Mouse (Mus musculus) embryonic facial prominence, embryonic 12.5 days (tissue): Measurements from ENCODE around the gene Map4k2. TPM values are rescaled to one million over a fixed set of nuclear protein-coding genes. Genes with fewer than 3 reads are reported as not detected.

ENCODE experiments used
- ATAC-seq: fragments of 200-750 bp; cut with Nextera tagmentation; 2 replicates; pipeline ENCODE4 v1.8.0; 2017; ENCODE audit not compliant: insufficient number of reproducible peaks, insufficient read depth, low FRiP score, low TSS enrichment
- H3K27ac ChIP-seq: fragments of 300-500 bp; sonication (generic); 2 replicates; pipeline ENCODE4 v1.5.1; 2016; ENCODE audit warnings: mild to moderate bottlenecking
- H3K27me3 ChIP-seq: fragments of 300-500 bp; sonication (generic); 2 replicates; pipeline ENCODE4 v1.6.1; 2016; ENCODE audit warnings: mild to moderate bottlenecking, moderate library complexity
- H3K36me3 ChIP-seq: fragments of 300-500 bp; sonication (generic); 2 replicates; pipeline ENCODE4 v1.6.1; 2016; ENCODE audit warnings: mild to moderate bottlenecking
- H3K4me1 ChIP-seq: fragments of 300-500 bp; sonication (generic); 2 replicates; pipeline ENCODE4 v1.6.1; 2016
- H3K4me2 ChIP-seq: fragments of 300-500 bp; sonication (generic); replicated peaks from 2 replicates; pipeline ENCODE4 v1.6.1; 2016; ENCODE audit warnings: mild to moderate bottlenecking, moderate library complexity
- H3K4me3 ChIP-seq: fragments of 300-500 bp; sonication (generic); 2 replicates; pipeline ENCODE4 v1.5.1; 2016; ENCODE audit warnings: mild to moderate bottlenecking
- H3K9ac ChIP-seq: fragments of 300-500 bp; sonication (generic); 2 replicates; pipeline ENCODE4 v1.6.1; 2016; ENCODE audit warnings: mild to moderate bottlenecking, moderate library complexity
- H3K9me3 ChIP-seq: fragments of 300-500 bp; sonication (generic); 2 replicates; pipeline ENCODE4 v1.6.1; 2016; ENCODE audit warnings: mild to moderate bottlenecking, moderate library complexity
- WGBS: fragments of 180-500 bp; shearing (Covaris S2); methylation state at CpG from one replicate; pipeline ENCODE4 v1.1.7; 2016; 5-methylcytosine and 5-hydroxymethylcytosine counted together
- polyA plus RNA-seq: library from polyadenylated mRNA; unstranded; fragments of >200 nt; fragmentation: Nextera tagmentation; extraction: Ambion mirVana; gene quantifications from 2 replicates; pipeline ENCODE4 v1.2.1, GENCODE M21; 2016

The Map4k2 gene
- 15.6 and 16.8 TPM in 2 replicates for polyA plus RNA-seq

DNA sequence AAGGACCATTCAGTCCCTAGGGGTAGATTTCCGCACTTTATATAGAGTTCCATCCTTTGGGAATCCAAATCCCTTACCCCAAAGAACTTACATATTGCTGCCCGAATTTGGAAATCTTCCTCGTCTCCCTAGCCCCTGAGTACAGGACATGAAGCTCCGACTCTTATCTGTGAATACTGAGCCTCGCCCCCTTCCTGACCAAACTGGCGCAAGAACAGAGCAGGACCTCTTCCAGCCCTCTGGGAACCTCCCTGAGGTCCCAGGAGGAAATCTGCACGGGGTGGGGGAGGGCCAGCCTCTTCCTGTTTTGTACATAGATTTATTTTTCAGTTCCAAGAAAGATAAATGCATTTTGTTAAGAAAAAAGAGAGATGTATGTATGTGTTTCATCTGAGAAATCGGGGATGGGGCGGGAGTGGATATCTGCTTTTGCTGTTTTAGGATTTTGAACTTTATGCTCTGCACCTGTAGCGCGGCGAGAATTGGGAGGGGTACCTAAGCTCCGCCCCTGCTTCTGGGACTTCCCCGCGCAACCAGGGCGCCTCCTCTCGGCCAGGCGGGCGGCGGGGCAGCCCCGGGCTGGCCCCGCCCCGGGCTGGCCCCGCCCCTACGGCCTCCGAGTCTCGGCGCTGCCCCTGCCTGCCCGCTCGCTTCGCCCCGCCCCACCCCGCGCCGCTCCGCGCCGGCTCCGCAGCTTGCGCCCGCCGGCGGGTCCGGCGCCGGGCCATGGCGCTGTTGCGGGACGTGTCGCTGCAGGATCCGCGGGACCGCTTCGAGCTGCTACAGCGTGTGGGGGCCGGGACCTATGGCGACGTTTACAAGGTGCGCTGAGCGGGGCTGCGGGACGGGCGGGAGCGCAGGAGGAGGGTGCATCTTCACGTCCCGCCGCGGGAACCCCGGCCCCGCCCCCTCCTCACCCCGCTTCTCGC lies at the start of gene Map4k2:
Gene Map4k2, plus strand, starts transcription at position 612 of the 929 bp plus-strand sequence.
- 7% methylated on average over 71 of the region's 72 CpGs for WGBS
- Histone ChIP-seq H3K36me3 (peaks cover 55% of the 10 kb centered on the region), H3K27me3 (no peaks in the 10 kb centered on the region), H3K9me3 (no peaks in the 10 kb centered on the region), H3K4me2 (peak within 1 kb of the TSS; percentile 95), H3K4me1 (peaks cover 20% of the 10 kb centered on the region), H3K4me3 (peak within 1 kb of the TSS; percentile 65), H3K27ac (peak within 1 kb of the TSS; percentile 67), H3K9ac (peak within 1 kb of the TSS; percentile 78)
- ATAC-seq = peak; percentile 52; the same call in 1 of the 2 replicates

DNA sequence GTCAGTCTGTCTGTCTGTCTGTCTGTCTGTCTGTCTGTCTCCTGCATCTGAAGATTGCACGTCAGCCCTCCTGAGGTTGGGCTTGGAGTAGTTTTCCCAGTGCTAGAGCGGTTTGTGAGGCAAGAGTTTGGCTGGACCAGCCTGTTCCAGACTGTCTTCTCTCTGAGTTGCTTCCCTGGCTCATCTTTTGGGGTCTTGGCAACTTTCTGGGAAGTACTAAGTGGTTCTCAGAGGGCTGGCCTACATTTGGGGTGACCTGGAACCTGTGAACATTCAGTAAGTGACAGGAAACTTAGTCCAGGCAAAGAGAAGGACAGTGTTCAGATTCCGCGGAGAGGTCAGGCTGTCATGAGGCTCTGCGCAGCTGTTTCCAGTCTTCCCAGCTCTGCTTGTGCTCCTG lies 48.7 kb upstream of the Map4k2 start:
- peaks cover 57% of the 10 kb centered on the region for H3K36me3 ChIP-seq
- no peak overlapping the region for H3K27ac ChIP-seq
- H3K4me2 ChIP-seq = no peak overlapping the region
- peaks cover 9% of the 10 kb centered on the region; the same call in 1 of the 2 replicates for H3K4me1 ChIP-seq
- H3K4me3 ChIP-seq = no peak overlapping the region
- H3K9me3 ChIP-seq = no peaks in the 10 kb centered on the region
- ATAC-seq = no peak
- WGBS = 86% methylated on average over 5 of the region's 5 CpGs
- no peaks in the 10 kb centered on the region for H3K27me3 ChIP-seq
- no peak overlapping the region for H3K9ac ChIP-seq

DNA sequence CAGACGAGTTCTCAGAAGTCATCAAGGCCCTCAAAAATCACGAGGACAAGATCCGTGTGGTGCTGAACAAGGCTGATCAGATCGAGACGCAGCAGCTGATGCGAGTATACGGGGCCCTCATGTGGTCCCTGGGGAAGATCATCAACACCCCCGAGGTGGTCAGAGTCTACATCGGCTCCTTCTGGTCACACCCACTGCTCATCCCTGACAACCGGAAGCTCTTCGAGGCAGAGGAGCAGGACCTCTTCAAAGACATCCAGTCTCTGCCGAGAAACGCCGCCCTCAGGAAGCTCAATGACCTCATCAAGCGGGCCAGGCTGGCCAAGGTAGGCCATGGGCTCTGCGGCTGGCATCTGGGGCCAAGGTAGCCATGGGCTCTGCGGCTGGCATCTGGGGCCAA lies 46.6 kb upstream of the Map4k2 start:
- Histone ChIP-seq H3K4me3 (no peak overlapping the region), H3K9me3 (no peaks in the 10 kb centered on the region), H3K36me3 (peaks cover 71% of the 10 kb centered on the region), H3K9ac (no peak overlapping the region), H3K4me2 (no peak overlapping the region), H3K4me1 (no peaks in the 10 kb centered on the region), H3K27ac (no peak overlapping the region), H3K27me3 (no peaks in the 10 kb centered on the region)
- WGBS = 94% methylated on average over 17 of the region's 17 CpGs
- ATAC-seq = no peak

DNA sequence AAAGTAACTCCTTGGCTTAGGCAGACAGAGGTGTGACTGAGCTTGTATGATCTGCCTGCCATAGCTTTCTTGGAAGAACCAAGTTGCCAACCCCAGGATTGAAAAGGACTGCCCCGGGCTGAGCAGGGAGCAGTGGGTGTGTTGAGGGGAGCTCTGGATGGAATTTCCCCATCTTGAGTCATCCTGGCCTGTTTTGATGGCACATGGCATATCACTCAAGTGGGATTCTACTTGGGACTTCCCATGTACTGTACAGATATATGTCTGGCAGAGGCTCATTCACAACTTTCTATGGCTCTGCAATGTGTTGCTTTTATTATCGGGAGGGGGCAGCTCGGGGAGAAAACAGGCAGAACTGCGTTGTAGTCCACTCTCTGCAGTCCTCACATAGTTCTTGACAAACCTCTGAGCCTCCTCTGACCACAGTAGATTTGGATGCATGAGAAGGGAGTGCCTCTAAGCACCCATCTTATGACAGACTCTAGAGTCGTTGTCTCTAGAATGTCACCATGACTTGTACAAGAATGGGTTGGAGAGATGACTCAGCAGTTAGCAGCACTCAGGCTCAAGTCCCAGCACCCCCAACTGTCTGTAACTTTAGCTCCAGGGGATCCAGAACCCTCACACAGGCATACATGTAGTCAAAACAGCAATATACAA lies 44.3 kb upstream of the Map4k2 start:
- WGBS = 90% methylated on average over 5 of the region's 5 CpGs
- H3K9ac ChIP-seq = no peak overlapping the region
- H3K36me3 ChIP-seq = peaks cover 72% of the 10 kb centered on the region
- no peaks in the 10 kb centered on the region for H3K27me3 ChIP-seq
- no peak overlapping the region for H3K27ac ChIP-seq
- H3K4me1 ChIP-seq = no peaks in the 10 kb centered on the region
- H3K4me2 ChIP-seq = no peak overlapping the region
- no peak overlapping the region for H3K4me3 ChIP-seq
- no peak for ATAC-seq
- no peaks in the 10 kb centered on the region for H3K9me3 ChIP-seq

DNA sequence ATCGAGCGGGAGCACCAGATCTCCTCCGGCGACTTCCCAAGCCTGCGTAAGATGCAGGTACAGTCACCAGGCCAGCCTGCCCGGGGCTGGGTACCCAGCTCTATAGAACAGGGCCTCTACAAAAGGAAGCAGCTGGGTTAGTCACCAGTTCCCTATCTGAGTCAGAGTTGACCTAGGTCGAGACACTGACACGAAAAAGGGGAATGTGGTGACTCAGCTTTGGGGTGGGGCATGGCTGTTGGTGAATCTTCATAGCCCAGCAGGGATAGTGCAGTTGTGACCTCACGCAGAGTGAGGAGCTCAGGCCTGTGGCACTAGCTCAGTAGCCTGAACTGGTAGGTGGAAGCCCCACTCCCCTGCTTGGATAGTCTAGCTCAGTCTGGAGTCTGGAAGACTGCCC lies 43.3 kb upstream of the Map4k2 start:
- H3K9me3 ChIP-seq = no peaks in the 10 kb centered on the region
- no peaks in the 10 kb centered on the region for H3K4me1 ChIP-seq
- WGBS = 92% methylated on average over 9 of the region's 9 CpGs
- ATAC-seq = no peak
- no peak overlapping the region for H3K27ac ChIP-seq
- H3K9ac ChIP-seq = no peak overlapping the region
- H3K4me3 ChIP-seq = no peak overlapping the region
- H3K4me2 ChIP-seq = no peak overlapping the region
- H3K36me3 ChIP-seq = peaks cover 72% of the 10 kb centered on the region
- H3K27me3 ChIP-seq = no peaks in the 10 kb centered on the region

DNA sequence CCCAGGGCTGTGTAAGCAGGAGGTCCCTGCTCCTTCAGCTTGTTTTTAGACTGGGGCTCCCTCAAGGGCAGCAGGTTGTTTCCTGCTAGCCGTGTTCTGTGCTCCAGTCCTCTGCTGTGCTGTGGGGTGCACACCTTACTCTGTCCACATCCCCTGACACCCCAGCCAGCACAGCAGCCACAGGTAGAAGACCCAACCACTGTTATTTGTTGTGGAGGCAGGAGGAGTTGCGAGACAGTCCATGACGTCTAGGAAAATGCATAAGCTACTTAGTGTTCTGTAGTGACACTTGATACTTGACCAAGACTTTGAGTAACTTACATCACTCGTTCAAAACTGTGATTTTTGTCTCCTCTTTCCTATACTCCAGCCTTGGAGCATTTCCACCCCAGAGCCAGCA lies 41.9 kb upstream of the Map4k2 start:
- Histone ChIP-seq H3K9me3 (no peaks in the 10 kb centered on the region), H3K27me3 (no peaks in the 10 kb centered on the region), H3K9ac (no peak overlapping the region), H3K4me3 (no peak overlapping the region), H3K27ac (no peak overlapping the region), H3K4me2 (no peak overlapping the region), H3K36me3 (peaks cover 63% of the 10 kb centered on the region), H3K4me1 (no peaks in the 10 kb centered on the region)
- 69% methylated on average over 4 of the region's 4 CpGs for WGBS
- ATAC-seq = no peak

DNA sequence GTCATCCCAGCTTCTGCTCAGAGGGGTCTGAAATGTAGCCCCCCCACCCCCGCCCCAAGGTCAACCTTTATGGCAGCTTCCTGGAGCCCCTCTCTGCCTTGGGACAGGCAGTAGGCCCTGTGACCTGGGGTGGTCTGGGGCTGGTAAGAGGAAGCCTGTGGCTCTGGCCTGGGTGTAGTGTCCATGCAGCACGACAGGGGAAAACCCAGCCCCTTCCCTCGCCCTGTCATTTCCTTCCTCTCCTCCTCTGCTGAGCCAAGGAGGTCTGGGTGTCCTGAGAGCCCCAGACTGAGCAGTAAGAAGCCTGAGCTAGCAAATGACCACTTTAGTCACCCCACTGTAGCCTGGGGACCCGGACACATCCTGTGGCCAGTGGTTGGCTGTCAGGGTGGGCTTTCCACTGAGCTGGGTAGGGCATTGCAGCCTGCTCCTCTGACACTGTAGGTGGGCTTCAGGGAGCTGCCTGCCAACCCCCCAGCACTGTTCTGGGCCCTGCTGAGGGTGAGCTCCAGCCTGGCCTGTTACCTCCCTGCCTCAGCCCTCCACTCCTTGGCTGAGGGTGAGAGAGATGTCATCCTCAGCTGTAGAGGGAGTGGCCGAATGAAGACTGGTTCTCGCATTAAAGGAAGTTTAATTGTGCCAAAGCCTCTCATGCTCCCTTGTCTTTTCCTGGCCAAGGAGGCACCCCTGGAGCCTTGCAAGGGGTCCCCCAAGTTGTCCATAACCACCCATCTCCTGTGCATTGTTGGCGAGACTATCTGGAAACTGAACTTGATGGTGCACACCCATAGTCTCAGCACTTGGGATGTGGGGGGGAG lies 41.3 kb upstream of the Map4k2 start:
- 0 out of 2 replicates have a peak overlapping the region, but pooled peaks have one; percentile 23 for H3K27ac ChIP-seq
- no peak for ATAC-seq
- H3K4me1 ChIP-seq = no peaks in the 10 kb centered on the region
- H3K4me2 ChIP-seq = no peak overlapping the region
- no peaks in the 10 kb centered on the region for H3K27me3 ChIP-seq
- no peak overlapping the region for H3K9ac ChIP-seq
- WGBS = 87% methylated on average over 7 of the region's 7 CpGs
- H3K4me3 ChIP-seq = no peak overlapping the region
- H3K9me3 ChIP-seq = no peaks in the 10 kb centered on the region
- peaks cover 57% of the 10 kb centered on the region for H3K36me3 ChIP-seq

DNA sequence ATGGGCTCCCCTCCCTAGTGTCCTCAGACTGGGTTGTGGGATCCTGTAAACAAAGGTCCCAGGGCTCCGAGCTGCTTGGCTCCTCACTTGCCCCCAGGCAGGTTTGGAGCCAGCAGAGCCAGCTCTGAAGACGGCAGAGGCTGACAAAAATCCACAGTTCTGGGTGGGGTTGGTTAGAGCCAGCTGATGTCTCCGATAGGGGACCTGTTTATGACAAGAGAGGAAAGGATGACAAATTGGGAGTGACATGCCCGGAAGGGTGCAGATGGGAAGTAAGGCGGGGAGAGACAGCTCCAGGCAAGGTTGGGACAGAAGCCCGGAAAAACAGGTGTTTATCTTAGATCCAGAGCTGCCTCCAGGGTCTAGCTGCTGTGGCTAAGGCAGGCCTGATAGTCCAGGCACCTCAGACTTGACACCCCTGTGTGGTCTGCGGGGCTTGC lies 40.5 kb upstream of the Map4k2 start:
- 62% methylated on average over 7 of the region's 7 CpGs for WGBS
- Histone ChIP-seq H3K9ac (no peak overlapping the region), H3K4me2 (no peak overlapping the region), H3K4me1 (no peaks in the 10 kb centered on the region), H3K27ac (no peak overlapping the region), H3K9me3 (no peaks in the 10 kb centered on the region), H3K4me3 (no peak overlapping the region), H3K36me3 (peaks cover 50% of the 10 kb centered on the region), H3K27me3 (no peaks in the 10 kb centered on the region)
- no peak for ATAC-seq

DNA sequence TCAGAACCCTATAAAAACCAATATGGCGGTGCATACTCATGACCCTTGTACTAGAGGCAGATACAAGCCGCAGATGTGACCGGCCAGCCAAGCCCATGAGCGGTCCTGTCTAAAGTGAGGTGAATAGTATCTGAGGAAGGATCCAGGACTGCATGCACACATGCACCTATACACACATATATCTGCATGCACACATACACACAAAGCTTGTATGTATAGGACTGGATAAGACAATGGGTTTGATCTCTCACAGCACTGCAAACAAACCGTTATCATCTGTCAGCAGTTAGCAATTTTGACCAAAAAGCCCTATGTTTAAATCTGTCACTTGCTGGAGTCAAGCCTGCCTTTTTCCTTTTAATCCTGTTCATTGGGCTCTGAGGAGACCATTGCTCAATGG lies 38.8 kb upstream of the Map4k2 start:
- WGBS = 93% methylated on average over 5 of the region's 5 CpGs
- H3K9ac ChIP-seq = no peak overlapping the region
- no peak for ATAC-seq
- H3K27ac ChIP-seq = no peak overlapping the region
- no peaks in the 10 kb centered on the region for H3K27me3 ChIP-seq
- peaks cover 10% of the 10 kb centered on the region for H3K4me1 ChIP-seq
- H3K9me3 ChIP-seq = no peaks in the 10 kb centered on the region
- H3K4me3 ChIP-seq = no peak overlapping the region
- H3K4me2 ChIP-seq = no peak overlapping the region
- H3K36me3 ChIP-seq = peaks cover 33% of the 10 kb centered on the region

DNA sequence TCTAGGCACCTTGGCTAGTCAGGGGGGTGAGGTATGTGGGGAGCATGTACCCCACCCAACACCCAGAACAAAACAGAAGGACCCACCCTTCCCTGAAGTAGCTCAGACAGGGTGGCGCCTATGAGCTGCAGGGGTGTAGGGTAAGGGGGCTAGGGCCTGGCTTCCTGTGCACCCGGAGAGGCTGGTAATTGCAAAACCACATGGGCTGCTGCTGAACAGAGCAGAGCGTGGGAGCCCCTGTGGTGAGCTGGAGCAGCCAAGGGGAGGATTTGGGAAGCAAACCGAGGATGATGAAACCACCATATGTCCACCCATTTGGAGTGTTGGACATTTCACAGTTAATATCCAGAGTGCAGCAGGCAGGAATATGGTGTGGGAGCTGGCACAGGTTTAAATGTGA lies 38.4 kb upstream of the Map4k2 start:
- Histone ChIP-seq H3K4me2 (no peak overlapping the region), H3K9me3 (no peaks in the 10 kb centered on the region), H3K27ac (no peak overlapping the region), H3K4me3 (no peak overlapping the region), H3K4me1 (peaks cover 14% of the 10 kb centered on the region), H3K36me3 (peaks cover 29% of the 10 kb centered on the region), H3K9ac (no peak overlapping the region), H3K27me3 (no peaks in the 10 kb centered on the region)
- no peak for ATAC-seq
- WGBS = 47% methylated on average over 4 of the region's 4 CpGs

DNA sequence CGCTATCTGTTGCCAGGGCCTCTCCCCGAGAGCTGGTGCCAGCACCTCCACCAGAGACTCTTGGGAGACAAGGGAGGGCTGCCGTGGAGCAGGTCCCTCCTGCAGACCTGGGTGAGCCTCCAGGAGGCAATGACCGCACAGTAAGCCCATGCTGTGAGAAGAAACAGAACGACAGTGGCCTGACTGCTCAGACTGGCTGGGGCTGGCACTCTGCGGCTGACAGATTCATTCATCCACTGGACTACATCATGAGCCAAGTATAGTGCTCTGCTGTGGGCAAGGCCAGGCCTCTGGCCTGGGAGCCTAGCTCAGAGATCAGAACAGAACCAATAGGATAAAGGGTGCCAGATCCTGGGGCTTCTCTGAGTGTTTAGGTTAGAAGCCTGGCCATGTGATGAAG lies 37.1 kb upstream of the Map4k2 start:
- Histone ChIP-seq H3K4me2 (no peak overlapping the region), H3K27ac (no peak overlapping the region), H3K9me3 (no peaks in the 10 kb centered on the region), H3K4me3 (no peak overlapping the region), H3K27me3 (no peaks in the 10 kb centered on the region), H3K4me1 (peaks cover 20% of the 10 kb centered on the region), H3K36me3 (peaks cover 16% of the 10 kb centered on the region), H3K9ac (no peak overlapping the region)
- ATAC-seq = no peak
- WGBS = 78% methylated on average over 6 of the region's 6 CpGs
